13 mouse cellular contexts compared by ENCODE assay signal in genomic region chr11:67023802-67024340, GRCm38 (mm10). TPM values are rescaled to one million over a fixed set of nuclear protein-coding genes. Genes with fewer than 3 reads are reported as not detected.
DNase-seq lines count a peak whose midpoint lies in the region; ATAC-seq and TF ChIP-seq lines count a peak whose summit lies in the region.
"Had no signal": no experiment of that assay in that cellular context is flagged by ENCODE, and none has a peak within 500 bp of the region (broad histone marks: within the 10 kb centered on the region; RNA-seq: fewer than 3 reads in every experiment).

No protein-coding gene starts in this region.

- DNase-seq in heart, postnatal 36 days = no peak
- DNase-seq in midbrain, embryonic 11.5 days (ENCODE audit: low spot score, missing footprints) = peak; percentile 90
- DNase-seq in cerebellum, adult 2 months = no peak
- DNase-seq in spleen, postnatal 36 days (ENCODE audit: low spot score in 2 of 2) = no peak
- DNase-seq: cerebellum, postnatal 10 days; kidney, adult 9 months; spleen, adult 18-20 months; thymus, adult 18-20 months had no signal

- no peak overlapping the region for H3K4me3 ChIP-seq in heart, embryonic 16.5 days (ENCODE audit: low read length)
- H3K4me3 ChIP-seq in midbrain, embryonic 11.5 days (ENCODE audit: low read depth, low read length) = no peak overlapping the region
- H3K4me3 ChIP-seq in midbrain, embryonic 13.5 days (replicated peaks) = no peak overlapping the region
- H3K4me3 ChIP-seq in embryonic facial prominence, embryonic 15.5 days (replicated peaks) = peak overlapping the region; percentile 59; the same call in 1 of the 2 replicates
- no peak overlapping the region for H3K4me3 ChIP-seq in midbrain, embryonic 15.5 days
- no peak overlapping the region for H3K4me3 ChIP-seq in cerebellum, adult 2 months (replicated peaks; ENCODE audit: insufficient read depth, low read depth, low read length)

- WGBS in heart, embryonic 16.5 days = 54% methylated on average over 6 of the region's 6 CpGs
- 14% methylated on average over 6 of the region's 6 CpGs for WGBS in midbrain, embryonic 11.5 days
- WGBS in midbrain, embryonic 13.5 days = 10% methylated on average over 6 of the region's 6 CpGs
- 39% methylated on average over 6 of the region's 6 CpGs for WGBS in embryonic facial prominence, embryonic 15.5 days
- 13% methylated on average over 6 of the region's 6 CpGs for WGBS in midbrain, embryonic 15.5 days
- 48% methylated on average over 6 of the region's 6 CpGs for WGBS in cerebellum, adult 2 months

- peak overlapping the region; percentile 92; the same call in 1 of the 2 replicates for H3K4me2 ChIP-seq in heart, embryonic 16.5 days (ENCODE audit: low read depth, low read length)
- H3K4me2 ChIP-seq in midbrain, embryonic 11.5 days = no peak overlapping the region; the same call in 1 of the 2 replicates
- no peak overlapping the region for H3K4me2 ChIP-seq in midbrain, embryonic 13.5 days (replicated peaks)
- no peak overlapping the region for H3K4me2 ChIP-seq in embryonic facial prominence, embryonic 15.5 days (replicated peaks)
- H3K4me2 ChIP-seq in midbrain, embryonic 15.5 days = peak overlapping the region; percentile 59

- no peaks in the 10 kb centered on the region for H3K36me3 ChIP-seq in heart, embryonic 16.5 days (ENCODE audit: control insufficient read depth, insufficient read depth)
- no peaks in the 10 kb centered on the region for H3K36me3 ChIP-seq in midbrain, embryonic 11.5 days (ENCODE audit: control insufficient read depth, insufficient read depth, low read length)
- H3K36me3 ChIP-seq in midbrain, embryonic 13.5 days = no peaks in the 10 kb centered on the region
- no peaks in the 10 kb centered on the region for H3K36me3 ChIP-seq in embryonic facial prominence, embryonic 15.5 days
- H3K36me3 ChIP-seq in midbrain, embryonic 15.5 days (replicated peaks) = no peaks in the 10 kb centered on the region
- H3K36me3 ChIP-seq: limb, embryonic 12.5 days had no signal

- peaks cover 9% of the 10 kb centered on the region; the same call in 1 of the 2 replicates for H3K4me1 ChIP-seq in heart, embryonic 16.5 days (ENCODE audit: control insufficient read depth, insufficient read depth, low read length)
- peaks cover 8% of the 10 kb centered on the region; the same call in 1 of the 2 replicates for H3K4me1 ChIP-seq in midbrain, embryonic 11.5 days (ENCODE audit: control insufficient read depth, insufficient read depth, low read length)
- H3K4me1 ChIP-seq in midbrain, embryonic 13.5 days (replicated peaks) = peaks cover 20% of the 10 kb centered on the region
- peaks cover 16% of the 10 kb centered on the region for H3K4me1 ChIP-seq in embryonic facial prominence, embryonic 15.5 days
- peaks cover 17% of the 10 kb centered on the region for H3K4me1 ChIP-seq in midbrain, embryonic 15.5 days
- no peaks in the 10 kb centered on the region for H3K4me1 ChIP-seq in cerebellum, adult 2 months (ENCODE audit: control insufficient read depth, insufficient read depth, low read length)

- H3K9ac ChIP-seq in heart, embryonic 16.5 days (ENCODE audit: low read length) = no peak overlapping the region; the same call in 1 of the 2 replicates
- H3K9ac ChIP-seq in midbrain, embryonic 11.5 days (ENCODE audit: low read length) = no peak overlapping the region
- no peak overlapping the region for H3K9ac ChIP-seq in midbrain, embryonic 13.5 days (replicated peaks)
- no peak overlapping the region for H3K9ac ChIP-seq in embryonic facial prominence, embryonic 15.5 days
- H3K9ac ChIP-seq in midbrain, embryonic 15.5 days = no peak overlapping the region

- TF ChIP-seq CTCF in cerebellum, adult 2 months (IDR thresholded peaks at IDR 0.05; ENCODE audit: borderline replicate concordance, insufficient read depth, low read depth, low read length) = no peak

- intact Hi-C loops in heart, postnatal 36 days (cut with DNase I) = loop anchor here (1.0 to 2.0 kb wide), 2 partner anchors 29 to 56 kb away; partner anchors contain the start of genes Adprm and Sco1

- TF ChIP-seq POLR2A in cerebellum, adult 2 months (IDR thresholded peaks at IDR 0.05; ENCODE audit: borderline replicate concordance, insufficient read depth, low read length) = no peak

- H3K27ac ChIP-seq in heart, embryonic 16.5 days (ENCODE audit: low read length) = no peak overlapping the region
- no peak overlapping the region for H3K27ac ChIP-seq in midbrain, embryonic 11.5 days (ENCODE audit: low read depth, low read length)
- no peak overlapping the region for H3K27ac ChIP-seq in midbrain, embryonic 13.5 days
- no peak overlapping the region for H3K27ac ChIP-seq in embryonic facial prominence, embryonic 15.5 days (replicated peaks)
- no peak overlapping the region for H3K27ac ChIP-seq in midbrain, embryonic 15.5 days
- no peak overlapping the region for H3K27ac ChIP-seq in cerebellum, adult 2 months (ENCODE audit: insufficient read depth, low read length)
- H3K27ac ChIP-seq: limb, embryonic 12.5 days had no signal

- no peak for ATAC-seq in heart, embryonic 16.5 days (replicated peaks; ENCODE audit: extremely low read depth, insufficient read depth, low FRiP score)
- ATAC-seq in midbrain, embryonic 11.5 days (ENCODE audit: low FRiP score) = no peak
- no peak for ATAC-seq in midbrain, embryonic 13.5 days
- no peak for ATAC-seq in embryonic facial prominence, embryonic 15.5 days (ENCODE audit: insufficient number of reproducible peaks, low FRiP score, low TSS enrichment, low read depth)
- ATAC-seq in midbrain, embryonic 15.5 days (replicated peaks) = no peak

- no peaks in the 10 kb centered on the region for H3K9me3 ChIP-seq in heart, embryonic 16.5 days (replicated peaks; ENCODE audit: control insufficient read depth, low read length)
- H3K9me3 ChIP-seq in midbrain, embryonic 11.5 days (ENCODE audit: control insufficient read depth, low read length) = no peaks in the 10 kb centered on the region
- H3K9me3 ChIP-seq in midbrain, embryonic 13.5 days = no peaks in the 10 kb centered on the region
- no peaks in the 10 kb centered on the region for H3K9me3 ChIP-seq in embryonic facial prominence, embryonic 15.5 days (replicated peaks)
- H3K9me3 ChIP-seq in midbrain, embryonic 15.5 days = no peaks in the 10 kb centered on the region
- H3K9me3 ChIP-seq: limb, embryonic 12.5 days had no signal

- no peaks in the 10 kb centered on the region for H3K27me3 ChIP-seq in heart, embryonic 16.5 days (ENCODE audit: control insufficient read depth, insufficient read depth, low read length)
- H3K27me3 ChIP-seq in midbrain, embryonic 11.5 days (ENCODE audit: control insufficient read depth, insufficient read depth, low read length) = peaks cover 4% of the 10 kb centered on the region
- H3K27me3 ChIP-seq in midbrain, embryonic 13.5 days = peaks cover 19% of the 10 kb centered on the region; the same call in 1 of the 2 replicates
- H3K27me3 ChIP-seq in embryonic facial prominence, embryonic 15.5 days = no peaks in the 10 kb centered on the region; the same call in 1 of the 2 replicates
- 0 out of 2 replicates have a peak, but pooled peaks cover 5% of the 10 kb centered on the region for H3K27me3 ChIP-seq in midbrain, embryonic 15.5 days (replicated peaks)
- no peaks in the 10 kb centered on the region for H3K27me3 ChIP-seq in cerebellum, adult 2 months (ENCODE audit: control insufficient read depth, insufficient read depth, low read length)

RNA-seq across cellular contexts. Expression of gene Tmem220, which starts 1.1 kb away (rescaled TPM):
- polyA plus RNA-seq in heart, embryonic 16.5 days (2015; fragmentation: Nextera tagmentation; extraction: Ambion mirVana) = 1.1 and 1.5 TPM in 2 replicates
- total RNA-seq in heart, postnatal 36 days (2021) = 1 to 10 TPM; 1.5 to 1.9 TPM
- 0.92 and 1.4 TPM in 2 replicates for polyA plus RNA-seq in midbrain, embryonic 11.5 days (2014; fragmentation: Nextera tagmentation; extraction: Ambion mirVana)
- 0.89 and 0.93 TPM in 2 replicates for polyA plus RNA-seq in midbrain, embryonic 13.5 days (2015; fragmentation: Nextera tagmentation; extraction: Ambion mirVana)
- 1.9 and 2.2 TPM in 2 replicates for polyA plus RNA-seq in embryonic facial prominence, embryonic 15.5 days (2015; fragmentation: Nextera tagmentation; extraction: Ambion mirVana)
- polyA plus RNA-seq in midbrain, embryonic 15.5 days (2015; fragmentation: Nextera tagmentation; extraction: Ambion mirVana) = 0.54 and 0.59 TPM in 2 replicates
- 0.75 and 1.5 TPM in 2 replicates for polyA plus RNA-seq in cerebellum, adult 2 months (2012; rRNA removed)

RNA-seq across cellular contexts. Expression of gene Adprm, which starts 28.5 kb away (rescaled TPM):
- polyA plus RNA-seq in heart, embryonic 16.5 days (2015; fragmentation: Nextera tagmentation; extraction: Ambion mirVana) = 19.9 and 22.8 TPM in 2 replicates
- 10 to 100 TPM; 12.5 to 16.3 TPM for total RNA-seq in heart, postnatal 36 days (2021)
- polyA plus RNA-seq in midbrain, embryonic 11.5 days (2014; fragmentation: Nextera tagmentation; extraction: Ambion mirVana) = 34.8 and 40.5 TPM in 2 replicates
- 37.0 and 38.5 TPM in 2 replicates for polyA plus RNA-seq in midbrain, embryonic 13.5 days (2015; fragmentation: Nextera tagmentation; extraction: Ambion mirVana)
- 33.9 and 35.4 TPM in 2 replicates for polyA plus RNA-seq in embryonic facial prominence, embryonic 15.5 days (2015; fragmentation: Nextera tagmentation; extraction: Ambion mirVana)
- 32.4 and 35.3 TPM in 2 replicates for polyA plus RNA-seq in midbrain, embryonic 15.5 days (2015; fragmentation: Nextera tagmentation; extraction: Ambion mirVana)
- 28.9 and 29.0 TPM in 2 replicates for polyA plus RNA-seq in cerebellum, adult 2 months (2012; rRNA removed)

RNA-seq across cellular contexts. Expression of gene Sco1, which starts 28.6 kb away (rescaled TPM):
- polyA plus RNA-seq in heart, embryonic 16.5 days (2015; fragmentation: Nextera tagmentation; extraction: Ambion mirVana) = 18.6 and 18.8 TPM in 2 replicates
- total RNA-seq in heart, postnatal 36 days (2021) = 10 to 100 TPM; 17.9 to 21.2 TPM
- 18.7 and 19.0 TPM in 2 replicates for polyA plus RNA-seq in midbrain, embryonic 11.5 days (2014; fragmentation: Nextera tagmentation; extraction: Ambion mirVana)
- 15.1 and 16.4 TPM in 2 replicates for polyA plus RNA-seq in midbrain, embryonic 13.5 days (2015; fragmentation: Nextera tagmentation; extraction: Ambion mirVana)
- 16.7 and 17.0 TPM in 2 replicates for polyA plus RNA-seq in embryonic facial prominence, embryonic 15.5 days (2015; fragmentation: Nextera tagmentation; extraction: Ambion mirVana)
- polyA plus RNA-seq in midbrain, embryonic 15.5 days (2015; fragmentation: Nextera tagmentation; extraction: Ambion mirVana) = 13.5 and 14.0 TPM in 2 replicates
- polyA plus RNA-seq in cerebellum, adult 2 months (2012; rRNA removed) = 7.4 and 8.6 TPM in 2 replicates

RNA-seq across cellular contexts. Expression of gene Myh3, which starts 54.2 kb away (rescaled TPM):
- 1.5 and 4.5 TPM in 2 replicates for polyA plus RNA-seq in heart, embryonic 16.5 days (2015; fragmentation: Nextera tagmentation; extraction: Ambion mirVana)
- not detected for total RNA-seq in heart, postnatal 36 days (2021)
- 0.51 and 0.54 TPM in 2 replicates for polyA plus RNA-seq in midbrain, embryonic 11.5 days (2014; fragmentation: Nextera tagmentation; extraction: Ambion mirVana)
- 0.35 and 0.39 TPM in 2 replicates for polyA plus RNA-seq in midbrain, embryonic 13.5 days (2015; fragmentation: Nextera tagmentation; extraction: Ambion mirVana)
- 150 and 219 TPM in 2 replicates for polyA plus RNA-seq in embryonic facial prominence, embryonic 15.5 days (2015; fragmentation: Nextera tagmentation; extraction: Ambion mirVana)
- 0.15 and 0.22 TPM in 2 replicates for polyA plus RNA-seq in midbrain, embryonic 15.5 days (2015; fragmentation: Nextera tagmentation; extraction: Ambion mirVana)
- 0.08 and 0.11 TPM in 2 replicates for polyA plus RNA-seq in cerebellum, adult 2 months (2012; rRNA removed)

Comparison
In these comparisons a context has a peak if more than half of its experiments do, and no peak if none do; other contexts are left out.
1. H3K4me2 ChIP-seq: peak in heart, embryonic 16.5 days (single experiment) and midbrain, embryonic 15.5 days (single experiment); none in midbrain, embryonic 11.5 days (single experiment), midbrain, embryonic 13.5 days (single experiment) and embryonic facial prominence, embryonic 15.5 days (single experiment).